Mouse (Mus musculus) spleen, adult 2 months (tissue): Measurements from ENCODE around the gene Gm21830.

Experiments used
- CTCF ChIP-seq: fragments of 200-500 bp; IDR thresholded peaks from 2 replicates; pipeline ENCODE4 v1.5.1; 2011; ENCODE audit warnings: mild to moderate bottlenecking, inconsistent platforms; ENCODE audit not compliant: insufficient read depth, insufficient read length, insufficient replicate concordance; ENCODE audit errors: extremely low read depth
- POLR2A ChIP-seq: fragments of 200-500 bp; IDR thresholded peaks from 2 replicates; pipeline ENCODE4 v1.6.1; 2011; ENCODE audit warnings: low read depth, low read length, inconsistent platforms

DNA sequence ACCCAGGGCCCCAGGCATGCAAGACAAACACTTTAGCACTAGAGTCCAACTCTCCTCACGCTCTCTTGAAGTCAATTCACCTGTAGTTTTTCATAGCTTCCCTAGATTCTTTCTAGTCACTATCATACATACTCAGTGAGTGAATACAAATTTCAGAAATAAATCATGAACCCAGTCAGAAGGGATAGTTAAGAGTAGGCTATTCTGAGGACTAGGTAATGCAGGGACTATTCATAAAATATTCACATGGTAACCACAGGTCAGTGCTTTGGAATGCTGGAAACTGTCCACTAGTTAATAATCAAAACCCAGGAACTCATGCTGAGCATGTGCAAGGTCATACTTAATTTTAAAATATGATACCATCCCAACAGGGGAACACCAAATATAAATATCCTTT is 9.3 kb downstream of the Gm21830 start:
- TF ChIP-seq CTCF, result no peak
- TF ChIP-seq POLR2A, result no peak
